Mouse (Mus musculus) heart, postnatal 36 days (tissue): ENCODE data around the gene Kcnj12. TPM values are rescaled to one million over a fixed set of nuclear protein-coding genes. Genes with fewer than 3 reads are reported as not detected.

ENCODE experiments used
- DNase-seq, 2 experiments: peaks; one replicate each; pipeline ENCODE4 v3.0.0; 2021 to 2022
- intact Hi-C: fragments of 180-260 bp; cut with DNase I; formaldehyde crosslinking; loops from one replicate; pipeline ENCODE4 v1.15.1; 2025
- total RNA-seq, 2 experiments: library from RNA; stranded (reverse); gene quantifications; 2 replicates each; pipeline ENCODE4 v1.2.3; 2021

Kcnj12 gene
- total RNA-seq = 10 to 100 TPM; 22.8 to 24.9 TPM

DNA sequence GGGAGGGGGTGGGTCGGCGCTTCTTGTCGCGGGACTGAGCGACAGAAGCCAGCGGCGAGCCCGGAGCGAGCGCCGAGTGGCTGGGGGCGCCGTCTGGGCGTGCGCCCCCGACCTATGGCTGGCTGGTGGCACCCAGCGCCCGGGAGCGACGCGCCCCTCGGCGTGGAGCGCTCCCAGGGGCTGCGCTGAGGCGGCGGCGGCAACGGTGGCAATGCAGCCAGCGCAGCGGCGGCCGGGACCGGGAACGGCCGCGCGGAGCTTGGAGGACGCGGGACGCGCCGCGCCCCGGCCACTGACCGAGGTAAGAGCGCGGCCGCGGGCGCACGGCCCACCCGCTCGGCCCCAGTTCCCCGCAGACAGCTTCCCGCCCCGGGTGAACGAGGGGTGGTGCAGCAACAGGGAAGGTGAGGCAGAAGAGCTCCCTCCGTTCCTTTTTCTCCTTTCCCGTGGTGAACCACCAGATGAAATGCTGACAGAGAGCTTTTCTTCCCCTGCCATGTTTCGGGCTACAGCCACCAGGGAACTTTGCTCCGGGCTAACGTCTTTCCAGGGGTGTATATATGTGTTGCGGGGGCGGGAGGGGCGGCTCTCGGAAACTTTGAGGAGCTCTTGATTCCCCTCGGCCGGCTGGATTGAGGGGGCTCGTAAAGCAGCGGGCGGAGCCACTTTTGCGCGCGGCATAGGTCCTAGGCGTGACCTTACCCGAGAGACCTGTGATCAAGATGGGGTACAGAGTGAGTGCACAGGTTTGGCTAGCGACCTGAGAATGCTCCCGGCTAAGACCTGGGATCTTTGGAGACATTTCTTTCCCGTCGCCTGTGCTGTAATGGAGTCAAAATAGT is at the start of gene Kcnj12:
Gene Kcnj12 (plus strand): TSS at position 15 of the 842 bp plus-strand sequence.
- no peak for DNase-seq
- intact Hi-C loops = loop anchor here (2.0 kb wide), 1 partner anchor 36 kb away; no protein-coding TSS in a partner anchor

DNA sequence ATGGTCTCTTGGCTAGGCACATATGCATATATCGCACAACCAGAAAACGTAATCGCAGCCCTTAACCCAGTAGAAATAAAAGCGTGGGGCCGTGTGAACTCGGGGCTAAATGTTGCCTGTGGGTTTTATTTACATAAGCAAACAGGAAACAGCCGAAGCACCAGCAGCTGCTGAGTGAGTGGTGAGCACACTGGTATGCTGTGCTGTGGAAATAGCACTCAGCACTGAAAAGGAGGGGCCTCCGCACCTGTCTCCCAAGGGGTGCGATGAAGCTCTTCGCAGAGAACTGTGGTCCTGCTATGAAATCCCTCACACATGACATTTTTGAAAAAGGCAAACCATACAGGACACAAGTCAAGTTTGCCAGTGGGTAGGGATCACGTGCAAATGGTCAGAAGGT is 47.3 kb upstream of the Kcnj12 start:
- DNase-seq = no peak
- intact Hi-C loops = loop anchor here (5.0 kb wide), 2 partner anchors 52 to 67 kb away; no protein-coding TSS in a partner anchor

DNA sequence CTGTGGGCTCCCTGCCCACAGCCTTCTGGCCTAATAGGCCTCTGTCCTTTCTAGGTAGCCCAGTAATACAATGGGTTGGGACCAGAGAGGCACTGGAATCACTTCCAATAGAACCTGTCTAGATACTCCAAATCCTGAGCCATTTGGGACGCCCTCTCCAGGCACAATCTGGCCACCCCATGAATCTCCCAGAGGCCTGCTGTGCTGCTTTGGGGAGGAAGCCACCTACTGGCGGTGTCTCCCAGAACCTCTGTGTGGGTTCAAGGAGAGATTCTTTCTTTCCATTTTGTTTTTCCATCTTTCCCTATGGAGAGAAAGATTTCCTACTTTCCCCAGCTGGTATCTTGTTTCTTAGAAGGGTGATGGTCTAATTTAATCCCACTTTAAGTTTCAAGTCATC is 46.1 kb upstream of the Kcnj12 start:
- intact Hi-C loops = loop anchor here (5.0 kb wide), 2 partner anchors 51 to 66 kb away; no protein-coding TSS in a partner anchor
- no peak for DNase-seq

DNA sequence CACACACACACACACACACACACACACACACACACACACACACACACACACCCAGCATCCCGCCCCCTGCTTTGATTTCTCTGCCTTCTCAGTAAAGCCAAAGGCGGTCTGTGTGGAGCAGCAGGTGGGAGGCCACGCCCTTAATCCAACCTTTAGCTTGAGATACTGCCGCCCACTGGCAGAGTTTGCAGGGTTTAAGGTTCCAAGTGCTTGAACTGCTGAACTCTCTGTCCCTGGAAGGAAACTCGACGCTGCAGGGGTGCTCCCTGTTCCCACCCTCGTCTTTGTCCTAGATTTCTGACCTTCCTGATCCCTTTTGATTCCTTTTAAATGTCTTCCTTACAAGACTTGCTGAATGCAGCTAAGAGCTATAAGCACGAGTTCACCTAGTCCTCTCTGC is 45.6 kb upstream of the Kcnj12 start:
- DNase-seq = peak in 1 of 2 experiments; percentile 16
- intact Hi-C loops = loop anchor here (5.0 kb wide), 2 partner anchors 51 to 66 kb away; no protein-coding TSS in a partner anchor

DNA sequence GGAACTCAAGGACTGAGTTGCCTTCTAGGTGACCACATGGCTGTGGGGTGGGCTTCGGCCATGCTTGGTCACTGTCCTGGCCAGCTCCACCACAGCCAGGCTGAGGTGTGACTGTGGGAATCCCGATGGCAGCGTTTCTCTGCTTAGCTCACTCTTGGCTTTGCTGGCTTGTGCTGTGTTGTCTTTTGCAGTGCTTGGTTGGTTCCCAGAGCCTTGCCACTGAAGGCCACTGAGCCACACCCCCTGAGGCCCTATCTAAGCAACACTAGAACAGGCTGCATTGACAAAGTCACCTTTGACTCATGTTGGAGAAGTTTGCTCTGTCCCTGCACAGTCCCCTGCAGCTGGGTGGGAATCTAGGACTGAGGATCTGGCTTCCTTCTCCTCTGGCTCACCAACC is 45.2 kb upstream of the Kcnj12 start:
- DNase-seq = peak in 1 of 2 experiments; percentile 25
- intact Hi-C loops = loop anchor here (5.0 kb wide), 2 partner anchors 50 to 65 kb away; no protein-coding TSS in a partner anchor

DNA sequence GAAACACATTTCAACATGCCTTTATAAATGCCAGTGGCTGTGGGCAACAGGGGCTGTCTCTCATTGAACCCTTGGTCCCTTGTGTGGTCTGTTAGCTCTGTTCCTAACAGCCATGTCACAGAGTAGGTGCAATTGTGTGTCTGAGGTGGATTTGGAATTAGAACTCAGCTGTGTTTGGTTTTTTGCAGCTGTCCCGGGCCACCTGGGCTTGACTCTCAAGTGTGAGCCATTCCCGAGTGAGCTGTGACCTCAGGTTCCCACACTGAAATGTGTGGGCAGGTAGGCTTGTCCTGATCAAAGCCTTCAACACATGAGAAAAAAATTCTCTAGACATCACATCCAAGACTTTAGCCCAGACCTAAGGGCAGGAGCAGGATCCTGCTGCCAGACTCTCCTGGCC is 43.7 kb upstream of the Kcnj12 start:
- intact Hi-C loops = loop anchor here (5.0 kb wide), 2 partner anchors 49 to 64 kb away; no protein-coding TSS in a partner anchor
- DNase-seq = no peak

DNA sequence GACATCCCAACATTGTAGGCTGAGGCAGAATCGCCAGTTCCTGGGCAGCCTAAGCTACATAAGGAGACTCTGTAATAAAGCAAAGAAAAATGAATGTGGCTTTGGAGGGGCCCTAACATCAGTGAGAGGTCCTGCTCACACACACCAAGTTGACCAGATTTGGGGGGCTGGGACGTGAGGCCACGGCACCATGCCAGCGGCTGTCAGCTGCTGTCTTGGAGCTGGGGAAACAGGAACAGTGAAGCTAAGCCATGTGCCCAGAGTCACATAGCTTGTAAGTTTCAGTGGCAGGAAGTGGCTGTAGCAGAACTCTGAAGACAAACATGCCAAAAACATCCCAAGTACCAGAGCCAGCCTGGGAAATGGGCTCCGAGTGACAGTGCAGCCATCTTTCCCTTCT is 42.6 kb upstream of the Kcnj12 start:
- no peak for DNase-seq
- intact Hi-C loops = loop anchor here (5.0 kb wide), 2 partner anchors 48 to 63 kb away; no protein-coding TSS in a partner anchor

DNA sequence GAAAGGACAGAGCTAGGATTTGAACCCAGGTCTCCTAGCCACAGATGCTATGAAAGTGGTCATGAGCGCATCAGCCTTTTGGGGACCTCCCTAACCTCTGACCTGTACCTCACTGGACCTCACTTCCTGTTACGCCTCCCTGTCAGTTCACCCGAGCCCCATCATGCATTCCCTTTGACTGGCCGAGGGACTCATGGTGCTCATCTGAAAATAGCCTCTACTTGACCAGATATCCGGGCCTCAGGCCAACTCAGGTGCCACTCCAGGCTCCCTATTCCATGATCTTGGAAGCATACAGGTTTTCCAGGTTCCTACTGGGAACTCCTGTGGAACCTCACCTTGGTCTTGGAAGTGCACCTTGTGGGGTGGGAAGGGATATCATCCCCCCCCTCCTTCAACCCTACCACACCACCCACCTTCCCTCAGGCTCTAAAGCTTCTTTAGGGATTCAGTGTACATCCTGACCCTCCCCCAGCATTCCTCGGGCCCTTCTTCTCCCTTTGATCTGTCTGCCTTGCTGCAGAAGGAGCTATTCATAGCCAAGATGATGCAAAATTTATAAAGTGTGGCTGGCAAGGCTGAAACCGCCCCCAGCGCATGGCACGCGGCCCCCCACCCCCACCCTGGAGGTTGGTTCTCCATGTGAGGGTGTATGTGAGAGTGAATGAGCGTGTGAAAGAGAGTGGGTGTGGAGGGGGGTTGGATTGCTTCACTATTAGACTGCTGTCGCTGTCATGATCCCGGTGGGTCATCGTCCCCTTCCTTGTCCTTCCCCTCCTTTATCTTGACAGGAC is 40.5 kb upstream of the Kcnj12 start:
- intact Hi-C loops = no loop called here
- no peak for DNase-seq

DNA sequence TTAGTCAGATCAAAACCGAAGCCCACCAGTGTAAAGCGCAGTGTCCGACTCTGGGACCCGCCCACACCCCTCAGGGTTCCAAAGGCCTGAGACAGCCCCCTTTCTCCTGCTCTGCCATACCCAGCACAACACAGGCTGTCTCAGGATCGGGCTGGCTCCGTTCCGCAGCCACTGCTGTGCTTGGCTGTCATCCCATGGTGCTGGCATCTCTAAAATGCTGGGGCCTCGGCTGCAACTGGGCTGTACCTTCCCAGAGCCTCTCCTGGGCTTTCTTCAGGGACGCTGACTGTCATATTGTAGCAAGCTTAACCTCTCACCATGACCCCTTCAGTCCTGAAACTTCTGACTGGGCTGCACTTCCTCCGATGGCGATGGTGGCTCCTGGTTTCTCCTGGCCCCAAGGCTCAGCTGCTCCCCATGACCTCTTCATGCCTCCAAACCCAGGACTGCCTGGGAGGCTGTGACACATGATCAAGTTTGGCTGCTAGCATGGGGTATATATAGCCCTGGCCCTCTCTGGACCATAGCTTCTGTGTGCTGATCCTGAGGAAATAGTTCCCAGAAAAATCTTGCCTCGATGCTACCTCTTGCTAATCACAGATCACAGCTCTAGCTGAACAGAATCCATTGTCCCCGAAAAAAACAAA is 37.3 kb upstream of the Kcnj12 start:
- DNase-seq = peak; percentile 59 to 63
- intact Hi-C loops = no loop called here

DNA sequence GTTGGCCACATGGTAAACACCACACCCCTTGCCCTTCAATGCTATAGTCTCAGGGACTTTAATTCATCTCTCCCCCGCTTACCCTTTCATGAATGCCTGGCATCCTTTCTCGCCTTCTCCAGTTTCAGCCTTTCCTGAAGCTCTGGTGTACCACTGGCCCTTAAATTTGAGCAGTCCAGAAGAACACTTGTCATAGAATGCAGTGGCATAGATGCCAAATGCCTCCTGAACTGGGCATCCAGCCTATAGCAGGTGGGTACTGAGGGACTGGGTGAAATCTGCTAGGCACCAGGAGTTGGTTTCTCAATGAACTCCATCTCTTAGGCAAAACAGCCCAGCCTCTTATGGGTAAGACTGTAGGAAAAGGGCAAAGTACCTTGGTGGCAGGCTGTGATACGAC is 31.9 kb upstream of the Kcnj12 start:
- intact Hi-C loops = no loop called here
- DNase-seq = no peak

DNA sequence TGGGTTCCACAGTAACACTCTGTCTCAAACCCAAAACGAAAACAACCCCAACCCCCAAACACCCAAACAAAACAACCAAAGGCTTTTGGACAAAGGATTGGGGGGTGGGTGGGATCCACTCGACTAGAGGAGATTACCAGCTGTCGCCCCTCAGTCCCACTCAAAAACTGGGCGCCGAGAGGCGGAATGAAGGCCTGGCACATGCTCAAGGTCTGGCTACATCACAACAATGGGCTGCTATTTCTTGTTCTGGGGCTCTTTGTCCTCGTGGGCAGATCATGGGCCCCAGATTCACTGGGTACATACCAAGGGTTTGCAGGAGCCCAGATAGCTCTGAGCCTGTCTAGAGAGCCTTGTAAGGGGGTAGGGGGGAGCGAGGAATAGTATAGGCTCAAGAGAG is 19.6 kb upstream of the Kcnj12 start:
- intact Hi-C loops = no loop called here
- DNase-seq = no peak

DNA sequence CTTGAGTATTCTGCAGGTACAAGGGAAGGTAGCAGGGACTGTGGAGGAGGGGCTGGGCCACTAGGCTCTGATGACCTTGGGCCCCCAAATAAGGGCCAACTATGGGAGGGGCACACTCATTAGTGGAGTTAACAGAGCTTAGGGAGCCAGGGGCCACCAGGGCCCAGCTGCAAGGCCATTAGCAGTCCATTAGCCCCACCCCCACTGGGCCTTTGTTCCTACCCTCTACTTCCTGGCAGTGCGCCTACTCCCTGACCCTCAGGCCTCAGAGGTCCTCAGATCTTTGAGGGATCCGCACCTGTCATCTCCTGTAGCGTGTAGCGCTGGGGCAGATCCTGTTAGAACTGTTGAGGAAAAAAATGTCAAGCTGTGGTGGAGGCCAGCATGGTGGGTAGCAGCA is 18.3 kb upstream of the Kcnj12 start:
- intact Hi-C loops = no loop called here
- no peak for DNase-seq

DNA sequence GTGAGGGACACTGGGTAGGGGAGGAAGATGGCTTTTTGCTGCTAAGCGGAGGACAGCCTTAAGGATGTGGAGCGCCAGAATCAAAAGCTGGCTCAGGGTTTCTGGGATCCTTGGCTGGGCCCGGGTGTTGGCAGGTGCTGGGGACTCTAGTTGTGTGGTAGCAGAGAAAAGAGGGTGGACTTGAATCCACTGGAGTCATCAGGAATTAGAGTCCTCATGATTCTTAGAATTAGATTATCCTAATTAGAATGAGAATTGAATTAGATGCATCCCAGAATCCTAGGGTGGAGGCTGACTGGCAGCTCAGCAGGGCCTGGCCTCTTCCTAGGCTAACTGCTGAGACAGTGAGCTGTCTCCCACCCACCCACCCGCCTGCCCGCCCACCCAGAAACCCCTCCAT is 17.6 kb upstream of the Kcnj12 start:
- intact Hi-C loops = no loop called here
- DNase-seq = no peak

DNA sequence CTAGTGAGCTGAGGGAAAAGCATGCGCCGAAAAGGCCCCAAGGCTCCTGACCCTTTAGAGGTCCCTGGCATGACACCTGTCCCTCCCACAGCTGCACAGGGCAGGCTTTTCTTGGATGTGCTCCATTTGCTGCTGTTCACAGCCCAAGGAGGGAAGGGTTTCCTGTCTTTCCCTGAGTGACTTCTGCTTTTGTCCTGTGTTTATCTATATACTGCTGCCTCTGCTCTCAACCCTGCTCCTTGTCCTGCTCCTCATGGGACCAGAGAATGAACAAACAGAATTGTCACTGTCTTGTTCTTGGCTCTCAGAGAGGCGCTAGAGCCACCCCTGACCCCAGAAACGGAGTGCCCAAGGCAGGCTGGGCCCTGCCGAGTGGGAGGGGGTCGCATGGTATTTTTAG is 17.0 kb upstream of the Kcnj12 start:
- DNase-seq = no peak
- intact Hi-C loops = no loop called here

DNA sequence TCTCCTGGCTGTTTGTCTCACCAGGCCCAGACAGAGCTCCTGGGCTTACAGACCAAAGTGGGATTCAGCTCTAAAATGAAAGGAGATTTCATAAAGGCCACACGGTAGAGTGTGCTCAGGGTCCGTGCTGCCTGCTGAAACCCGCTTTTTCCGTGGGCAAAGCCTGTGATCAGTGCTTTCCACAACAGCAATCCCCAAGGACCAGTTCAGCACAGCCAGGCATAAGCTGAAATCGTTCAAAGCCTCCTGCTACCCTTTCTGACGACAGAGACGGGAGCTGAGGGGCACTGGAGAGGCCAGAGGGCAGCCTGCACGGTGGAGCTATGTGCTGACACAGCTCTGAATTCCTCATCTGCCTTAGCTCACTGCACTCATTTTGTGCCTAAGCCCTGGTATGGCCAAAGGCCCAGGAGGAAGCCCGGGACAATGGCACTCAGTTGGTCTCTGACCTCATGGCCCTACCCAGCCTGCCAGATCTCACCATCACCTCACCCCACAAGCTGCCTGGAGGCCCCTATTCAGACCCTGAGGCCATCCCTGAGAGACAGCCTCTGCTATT is 10.5 kb upstream of the Kcnj12 start:
- DNase-seq = no peak
- intact Hi-C loops = no loop called here

DNA sequence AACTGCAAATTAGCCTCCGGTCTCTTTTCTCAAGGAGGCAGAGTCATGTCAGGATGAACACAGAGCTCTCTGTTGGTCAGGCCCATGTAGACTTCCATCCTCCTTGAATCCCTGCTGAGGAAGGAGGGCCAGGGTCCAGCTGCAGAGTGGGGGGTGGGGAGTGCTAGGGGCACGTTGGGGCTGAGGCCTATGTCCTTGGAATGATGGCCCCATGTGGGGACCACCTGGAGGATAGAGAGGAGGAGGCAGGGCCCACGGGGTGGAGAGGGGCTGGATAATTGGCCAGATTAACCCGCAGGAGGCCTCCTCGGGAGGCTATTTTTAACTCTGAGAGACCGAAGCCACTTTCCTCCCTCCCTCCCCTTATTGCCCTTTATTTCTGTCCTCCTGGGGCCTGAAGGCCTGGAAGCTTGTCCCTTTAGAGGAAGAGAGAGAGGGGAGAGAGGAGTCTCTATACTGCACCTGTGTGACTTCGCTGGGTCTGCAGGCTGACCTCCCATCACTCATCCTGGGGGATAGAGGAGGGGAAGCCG is 5.4 kb upstream of the Kcnj12 start:
- DNase-seq = peak in 1 of 2 experiments; percentile 41
- intact Hi-C loops = no loop called here

DNA sequence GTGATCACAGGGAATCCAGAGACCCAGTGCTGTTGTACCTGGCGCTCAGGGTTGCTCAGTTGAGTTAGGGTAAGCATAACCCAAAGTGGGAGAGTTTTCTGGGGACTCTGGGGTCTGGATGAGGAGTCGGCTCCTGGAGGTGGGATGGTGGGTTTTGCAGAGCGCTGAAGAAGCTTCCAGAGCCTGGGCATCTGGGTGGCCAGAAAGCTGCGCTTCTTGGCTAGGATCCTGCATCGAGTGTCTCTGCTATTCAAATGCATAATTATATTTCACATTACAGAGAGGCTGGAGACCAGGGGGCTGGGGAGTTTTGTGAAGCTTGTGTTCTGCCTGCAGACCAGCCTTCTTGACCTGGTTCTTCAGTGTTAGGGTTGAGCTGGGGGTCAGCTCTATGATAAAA is 1.2 kb upstream of the Kcnj12 start:
- no peak for DNase-seq
- intact Hi-C loops = no loop called here

DNA sequence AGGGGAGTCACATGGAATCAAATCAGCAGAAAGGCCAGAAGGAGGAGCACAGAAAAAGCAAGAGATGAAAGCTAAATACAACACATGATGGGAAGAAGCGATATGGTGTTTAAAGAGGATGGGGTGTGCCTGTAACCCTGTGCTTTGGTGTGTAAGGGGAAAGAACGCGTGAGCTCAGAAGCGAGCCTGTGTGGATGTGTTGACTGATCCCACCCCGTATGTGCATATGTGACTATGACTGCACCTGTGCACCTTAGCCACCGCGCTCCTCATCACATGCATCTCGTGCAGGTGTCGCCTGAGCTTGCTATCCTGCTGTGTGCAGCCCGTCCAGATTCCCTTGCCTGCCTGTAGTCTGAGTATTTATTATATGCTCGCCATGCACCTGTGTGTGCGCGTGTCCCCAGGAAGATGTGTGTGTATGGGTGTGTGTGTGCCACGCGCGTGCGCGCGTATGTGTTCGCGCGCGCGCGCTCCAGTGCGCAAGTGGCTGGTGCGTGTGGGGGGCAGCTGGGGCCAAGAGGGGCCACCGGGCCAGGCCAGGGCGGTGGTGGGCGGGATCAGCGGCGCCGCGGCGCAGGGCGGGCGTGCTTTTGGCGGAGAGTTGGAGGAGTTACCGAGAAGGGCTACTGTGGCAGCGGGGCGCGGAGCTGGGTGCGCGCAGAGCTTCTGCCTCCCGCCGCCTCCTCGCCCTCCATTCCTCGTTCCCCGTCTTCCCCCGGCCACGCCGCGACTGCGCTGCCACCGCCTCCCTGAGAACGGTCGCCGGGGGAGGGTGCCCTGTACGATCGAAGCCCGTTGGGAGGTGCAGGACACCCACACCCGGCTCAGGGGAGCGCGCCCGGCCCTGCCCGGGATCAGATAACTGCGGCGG is 451 bp upstream of the Kcnj12 start:
- intact Hi-C loops = loop anchor here (2.0 kb wide), 1 partner anchor 35 kb away; no protein-coding TSS in a partner anchor
- DNase-seq = peak; percentile 25 to 37
